Mouse (Mus musculus): Measurements from ENCODE around the gene Fabp3. TPM values are rescaled to one million over a fixed set of nuclear protein-coding genes. Genes with fewer than 3 reads are reported as not detected.

Gene Fabp3
- total and polyA plus RNA-seq, 2 experiments, result 4.2 TPM; not detected in 1

DNA sequence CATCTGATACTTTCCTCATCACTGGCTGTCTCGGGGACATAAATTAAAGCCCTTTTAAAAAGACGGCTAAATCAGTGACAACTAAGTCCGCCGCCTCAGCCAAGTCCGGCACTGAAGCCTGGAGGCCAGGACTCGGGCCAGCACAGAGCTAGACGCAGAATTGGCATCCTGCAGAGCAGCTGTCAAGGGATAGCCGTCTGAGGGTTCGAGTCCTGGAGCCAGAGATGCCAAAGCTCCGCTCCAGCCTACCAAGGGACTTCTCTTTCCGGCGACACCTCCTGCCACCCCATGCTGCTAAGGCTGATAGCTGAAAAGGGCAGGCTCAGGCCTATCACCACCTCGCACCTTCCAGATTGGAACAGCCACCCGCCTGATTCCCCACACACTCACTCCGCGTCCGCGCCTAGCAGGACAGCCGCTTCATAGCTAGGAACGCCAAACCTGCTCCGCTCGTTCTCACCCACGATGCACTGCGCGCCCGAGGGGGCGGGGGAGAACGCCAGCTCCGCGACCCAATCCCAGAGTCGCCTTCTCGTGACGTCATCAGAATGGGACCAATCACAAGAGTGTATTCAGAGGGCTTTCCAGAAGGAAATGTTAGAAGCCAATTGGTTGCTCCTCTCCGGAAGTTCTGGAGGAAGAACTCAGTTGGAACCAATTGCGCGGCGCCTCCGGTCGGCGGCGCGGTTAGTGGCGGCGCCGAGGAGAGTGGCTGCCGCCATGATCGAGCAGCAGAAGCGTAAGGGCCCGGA is 51.3 kb downstream of the Fabp3 start, which contains the start of the genes Zcchc17 and Snrnp40:
TSS of gene Zcchc17 (minus strand) at position 458 of the 752 bp plus-strand sequence.
TSS of gene Snrnp40 (plus strand) at position 647 of the 752 bp plus-strand sequence.
- Histone ChIP-seq H3K9ac (ENCODE audit: low read depth, low read length) (peak within 1 kb of the TSS; percentile 82), H3K36me3 (ENCODE audit: control insufficient read depth, insufficient read depth, low read length) (peaks cover 3% of the 10 kb centered on the region; the same call in 1 of the 2 replicates), H3K79me2 (ENCODE audit: control insufficient read depth, insufficient read depth, low read length) (peaks cover 6% of the 10 kb centered on the region; the same call in 1 of the 2 replicates), H3K4me1 (ENCODE audit: control insufficient read depth, insufficient read depth, low read length) (peaks cover 8% of the 10 kb centered on the region; the same call in 1 of the 2 replicates), H3K4me3 (ENCODE audit: insufficient read depth, low read depth, low read length) (peak within 1 kb of the TSS; percentile 94), H3K27ac (replicated peaks; ENCODE audit: insufficient read depth, low read depth, low read length) (peak within 1 kb of the TSS; percentile 40), H3K27me3 (ENCODE audit: control insufficient read depth, insufficient read depth, low read length) (no peaks in the 10 kb centered on the region)
- no peak for TF ChIP-seq CTCF (IDR thresholded peaks at IDR 0.05; ENCODE audit: low read depth, low read length)
- TF ChIP-seq POLR2A (IDR thresholded peaks at IDR 0.05; ENCODE audit: extremely low read depth, insufficient read depth, low read length), result peak; percentile 72
- WGBS, result under 1% methylated on average over 49 of the region's 49 CpGs
- peak; percentile 96 for DNase-seq (ENCODE audit: extremely low read depth, low read depth, low spot score)

DNA sequence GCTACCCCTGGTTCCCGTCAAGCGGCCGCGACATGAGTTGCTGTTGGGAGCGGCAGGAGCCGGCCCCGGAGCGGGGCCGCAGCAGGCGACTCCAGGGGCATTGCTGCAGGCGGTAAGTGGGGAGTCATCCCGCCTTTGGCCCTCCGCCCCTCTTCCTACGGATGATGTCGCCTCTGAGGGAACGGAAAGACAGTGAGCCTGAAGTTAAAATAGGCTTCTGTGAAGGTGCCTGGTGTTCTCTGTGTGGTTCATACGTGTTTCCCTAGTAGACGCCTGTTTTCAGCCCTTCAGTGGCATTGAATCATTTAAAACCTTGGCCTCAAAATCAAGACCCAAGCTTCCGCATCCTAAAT is 51.8 kb downstream of the Fabp3 start:
- Histone ChIP-seq H3K27ac (replicated peaks; ENCODE audit: insufficient read depth, low read depth, low read length) (peak overlapping the region; percentile 40; the same call in 1 of the 2 replicates), H3K4me3 (ENCODE audit: insufficient read depth, low read depth, low read length) (peak overlapping the region; percentile 94), H3K4me1 (ENCODE audit: control insufficient read depth, insufficient read depth, low read length) (peaks cover 8% of the 10 kb centered on the region; the same call in 1 of the 2 replicates), H3K36me3 (ENCODE audit: control insufficient read depth, insufficient read depth, low read length) (peaks cover 6% of the 10 kb centered on the region; the same call in 1 of the 2 replicates), H3K9ac (ENCODE audit: low read depth, low read length) (peak overlapping the region; percentile 82), H3K27me3 (ENCODE audit: control insufficient read depth, insufficient read depth, low read length) (no peaks in the 10 kb centered on the region), H3K79me2 (ENCODE audit: control insufficient read depth, insufficient read depth, low read length) (peaks cover 6% of the 10 kb centered on the region; the same call in 1 of the 2 replicates)
- TF ChIP-seq CTCF (IDR thresholded peaks at IDR 0.05; ENCODE audit: low read depth, low read length) (no peak), POLR2A (IDR thresholded peaks at IDR 0.05; ENCODE audit: extremely low read depth, insufficient read depth, low read length) (0 out of 2 replicates have a peak, but pooled peaks have one; percentile 37)
- under 1% methylated on average over 19 of the region's 19 CpGs for WGBS
- DNase-seq (ENCODE audit: extremely low read depth, low read depth, low spot score), result no peak

Other genes with a start within 250 kb of the Fabp3 start
- gene Pef1, start 206.0 kb upstream of the Fabp3 start, total RNA-seq (2014; rRNA removed), result 23.1 and 30.1 TPM in 2 replicates
- 77.2 and 79.8 TPM in 2 replicates for gene Pef1, start 206.0 kb upstream of the Fabp3 start, polyA plus RNA-seq (2012; rRNA removed)
- not detected in 2 replicates for gene Hcrtr1, start 169.2 kb upstream of the Fabp3 start, total RNA-seq (2014; rRNA removed)
- gene Hcrtr1, start 169.2 kb upstream of the Fabp3 start, polyA plus RNA-seq (2012; rRNA removed), result 0.04 TPM in 1 of 2 replicates, not detected in the other
- 13.3 and 21.4 TPM in 2 replicates for gene Tinagl1, start 133.5 kb upstream of the Fabp3 start, total RNA-seq (2014; rRNA removed)
- 30.5 and 35.3 TPM in 2 replicates for gene Tinagl1, start 133.5 kb upstream of the Fabp3 start, polyA plus RNA-seq (2012; rRNA removed)
- gene Gm853, start 86.2 kb upstream of the Fabp3 start, total RNA-seq (2014; rRNA removed), result not detected in 2 replicates
- gene Gm853, start 86.2 kb upstream of the Fabp3 start, polyA plus RNA-seq (2012; rRNA removed), result not detected in 2 replicates
- 0.87 and 1.1 TPM in 2 replicates for gene Serinc2, start 29.4 kb upstream of the Fabp3 start, total RNA-seq (2014; rRNA removed)
- 20.9 and 22.5 TPM in 2 replicates for gene Serinc2, start 29.4 kb upstream of the Fabp3 start, polyA plus RNA-seq (2012; rRNA removed)
- gene Gm10570, start 79 bp downstream of the Fabp3 start, total RNA-seq (2014; rRNA removed), result not detected in 2 replicates
- gene Gm10570, start 79 bp downstream of the Fabp3 start, polyA plus RNA-seq (2012; rRNA removed), result not detected in 2 replicates
- 9.5 and 10.0 TPM in 2 replicates for gene Zcchc17, start 51.3 kb downstream of the Fabp3 start, total RNA-seq (2014; rRNA removed)
- gene Zcchc17, start 51.3 kb downstream of the Fabp3 start, polyA plus RNA-seq (2012; rRNA removed), result 15.6 and 16.7 TPM in 2 replicates
- gene Snrnp40, start 51.5 kb downstream of the Fabp3 start, total RNA-seq (2014; rRNA removed), result 10.8 and 11.5 TPM in 2 replicates
- 9.1 and 10.5 TPM in 2 replicates for gene Snrnp40, start 51.5 kb downstream of the Fabp3 start, polyA plus RNA-seq (2012; rRNA removed)